Mouse (Mus musculus) megakaryocyte, embryonic 14.5 days (primary cell): ENCODE measurements around the gene Entpd1.

Experiments used
- FLI1 ChIP-seq: IDR thresholded peaks from 2 replicates; pipeline ENCODE4 v1.6.1; 2012; ENCODE audit warnings: low read length, inconsistent platforms, mixed read lengths
- GATA1 ChIP-seq: IDR thresholded peaks from 3 replicates; pipeline ENCODE4 v1.6.1; 2012; ENCODE audit warnings: mixed read lengths, low read length, inconsistent platforms, borderline replicate concordance

- TF ChIP-seq FLI1 (no peak), GATA1 (no peak)
Measured at GRCm38 (mm10) chr19:40746603-40747002, 134.4 kb downstream of the Entpd1 start.
